Comparison of ENCODE assay signal across 22 mouse cellular contexts in genomic region chr11:100595533-100595932, GRCm38 (mm10). TPM values are rescaled to one million over a fixed set of nuclear protein-coding genes. Genes with fewer than 3 reads are reported as not detected.
"Had no signal": no experiment of that assay in that cellular context is flagged by ENCODE, and none has a peak within 500 bp of the region (broad histone marks: within the 10 kb centered on the region; RNA-seq: fewer than 3 reads in every experiment).

No protein-coding gene starts in this region.

- ATAC-seq: liver, postnatal 0 days; lung, postnatal 0 days; midbrain, embryonic 15.5 days had no signal

- DNase-seq: kidney, postnatal 25 days; left cerebral cortex, postnatal 4 days; liver, postnatal 0 days; lung, embryonic 14.5 days; right cerebral cortex, adult 18-20 months; right cerebral cortex, postnatal 14 days; right cerebral cortex, postnatal 4 days; spleen, adult 18-20 months; thymus, postnatal 25 days had no signal

- H3K27ac ChIP-seq: kidney, postnatal 0 days; limb, embryonic 12.5 days; limb, embryonic 15.5 days; liver, embryonic 14.5 days; macrophage; midbrain, embryonic 12.5 days; midbrain, embryonic 15.5 days; neural tube, embryonic 12.5 days; neural tube, embryonic 15.5 days; stomach, embryonic 15.5 days had no signal

- H3K9me3 ChIP-seq: limb, embryonic 12.5 days; limb, embryonic 15.5 days; midbrain, embryonic 12.5 days; midbrain, embryonic 15.5 days; neural tube, embryonic 12.5 days; neural tube, embryonic 15.5 days; stomach, embryonic 15.5 days had no signal

- H3K27me3 ChIP-seq: limb, embryonic 12.5 days; limb, embryonic 15.5 days; midbrain, embryonic 12.5 days; midbrain, embryonic 15.5 days; neural tube, embryonic 12.5 days; neural tube, embryonic 15.5 days; stomach, embryonic 15.5 days had no signal

- H3K4me2 ChIP-seq: limb, embryonic 12.5 days; limb, embryonic 15.5 days; liver, embryonic 11.5 days; lung, embryonic 14.5 days; midbrain, embryonic 12.5 days; midbrain, embryonic 15.5 days; neural tube, embryonic 12.5 days; neural tube, embryonic 15.5 days; stomach, embryonic 15.5 days had no signal

- H3K4me1 ChIP-seq: limb, embryonic 12.5 days; limb, embryonic 15.5 days; midbrain, embryonic 12.5 days; midbrain, embryonic 15.5 days; neural tube, embryonic 12.5 days; neural tube, embryonic 15.5 days; stomach, embryonic 15.5 days had no signal

- H3K9ac ChIP-seq: limb, embryonic 12.5 days; limb, embryonic 15.5 days; liver, embryonic 14.5 days; liver, postnatal 0 days; lung, embryonic 14.5 days; midbrain, embryonic 12.5 days; midbrain, embryonic 15.5 days; neural tube, embryonic 12.5 days; neural tube, embryonic 15.5 days; stomach, embryonic 15.5 days had no signal

- H3K4me3 ChIP-seq: limb, embryonic 12.5 days; limb, embryonic 15.5 days; midbrain, embryonic 12.5 days; midbrain, embryonic 15.5 days; neural tube, embryonic 12.5 days; neural tube, embryonic 15.5 days; stomach, embryonic 15.5 days had no signal

RNA-seq across cellular contexts. Expression of gene Ttc25, which starts 50.1 kb away (rescaled TPM):
- polyA plus RNA-seq: large intestine, adult 2 months had no signal
